Mouse (Mus musculus) kidney, adult 11 months (tissue): Measurements from ENCODE around the gene Grm4.

Experiments used
- DNase-seq: peaks from one replicate; pipeline ENCODE4 v3.0.0; 2022

The Grm4 gene

GRCm38 (mm10) chr17:27549234-27549633 lies 28.0 kb upstream of the Grm4 start:
- no peak for DNase-seq

- DNase-seq, result no peak
These were observed 26.2 kb upstream of the Grm4 start for GRCm38 (mm10) chr17:27547253-27547868.

- DNase-seq, result no peak
These were observed 25.4 kb upstream of the Grm4 start for GRCm38 (mm10) chr17:27546574-27547085.

- DNase-seq, result no peak
These were observed 24.8 kb upstream of the Grm4 start for GRCm38 (mm10) chr17:27545991-27546390.

- no peak for DNase-seq
These were observed 23.3 kb upstream of the Grm4 start for GRCm38 (mm10) chr17:27544551-27544950.

- no peak for DNase-seq
These were observed 20.8 kb upstream of the Grm4 start for GRCm38 (mm10) chr17:27541984-27542383.

GRCm38 (mm10) chr17:27541261-27541660 lies 20.1 kb upstream of the Grm4 start:
- no peak for DNase-seq

- peak; percentile 75 for DNase-seq
These were observed 13.5 kb upstream of the Grm4 start for GRCm38 (mm10) chr17:27534718-27535117.

GRCm38 (mm10) chr17:27533354-27533753 lies 12.2 kb upstream of the Grm4 start:
- no peak for DNase-seq

GRCm38 (mm10) chr17:27532095-27532494 lies 10.9 kb upstream of the Grm4 start:
- no peak for DNase-seq

GRCm38 (mm10) chr17:27528767-27529166 lies 7.6 kb upstream of the Grm4 start:
- no peak for DNase-seq

- DNase-seq, result no peak
These were observed 6.8 kb upstream of the Grm4 start for GRCm38 (mm10) chr17:27528030-27528429.

GRCm38 (mm10) chr17:27527188-27527587 lies 6.0 kb upstream of the Grm4 start:
- DNase-seq, result no peak

GRCm38 (mm10) chr17:27523121-27523520 lies 1.9 kb upstream of the Grm4 start:
- no peak for DNase-seq

GRCm38 (mm10) chr17:27520557-27520956 lies 646 bp downstream of the Grm4 start:
- no peak for DNase-seq

- DNase-seq, result no peak
These were observed 2.3 kb downstream of the Grm4 start for GRCm38 (mm10) chr17:27518700-27519595.

GRCm38 (mm10) chr17:27518296-27518695 lies 2.9 kb downstream of the Grm4 start:
- no peak for DNase-seq

- DNase-seq, result no peak
These were observed 7.1 kb downstream of the Grm4 start for GRCm38 (mm10) chr17:27513916-27514762.

- DNase-seq, result no peak
These were observed 7.8 kb downstream of the Grm4 start for GRCm38 (mm10) chr17:27513279-27513915.

- no peak for DNase-seq
These were observed 8.5 kb downstream of the Grm4 start for GRCm38 (mm10) chr17:27512619-27513161.

GRCm38 (mm10) chr17:27511865-27512618 lies 9.2 kb downstream of the Grm4 start:
- DNase-seq, result no peak
